Mouse (Mus musculus): ENCODE data around the gene Psd4. TPM values are rescaled to one million over a fixed set of nuclear protein-coding genes. Genes with fewer than 3 reads are reported as not detected.

Psd4 gene
- polyA plus RNA-seq, 2 experiments, result 3.8 to 4.5 TPM

GRCm38 (mm10) chr2:24416668-24417067, 49.3 kb downstream of the Psd4 start:
- Histone ChIP-seq H3K9ac (ENCODE audit: low read depth, low read length, severe bottlenecking) (0 out of 2 replicates have a peak overlapping the region, but pooled peaks have one; percentile 28), H3K27me3 (ENCODE audit: control insufficient read depth, insufficient read depth, low read length) (no peaks in the 10 kb centered on the region), H3K36me3 (ENCODE audit: control insufficient read depth, insufficient read depth, low read length) (no peaks in the 10 kb centered on the region), H3K27ac (replicated peaks; ENCODE audit: low read depth, low read length) (no peak overlapping the region), H3K9me3 (ENCODE audit: control insufficient read depth, low read length) (no peaks in the 10 kb centered on the region), H3K4me2 (replicated peaks; ENCODE audit: low read depth, low read length, severe bottlenecking) (no peak overlapping the region), H3K4me1 (ENCODE audit: control insufficient read depth, insufficient read depth, low read length) (peaks cover 7% of the 10 kb centered on the region; the same call in 1 of the 2 replicates), H3K4me3 (replicated peaks; ENCODE audit: low read length) (no peak overlapping the region)
- 5% methylated on average over 7 of the region's 9 CpGs for WGBS
- DNase-seq (ENCODE audit: low spot score) (no peak), ATAC-seq (ENCODE audit: low FRiP score, low read depth) (no peak)
- TF ChIP-seq POLR2A (IDR thresholded peaks at IDR 0.05; ENCODE audit: borderline replicate concordance, extremely low read depth, insufficient read depth, insufficient read length), result no peak

- TF ChIP-seq POLR2A (IDR thresholded peaks at IDR 0.05; ENCODE audit: borderline replicate concordance, extremely low read depth, insufficient read depth, insufficient read length), result no peak
- WGBS, result 7% methylated on average over 2 of the region's 2 CpGs
- Histone ChIP-seq H3K4me2 (replicated peaks; ENCODE audit: low read depth, low read length, severe bottlenecking) (no peak overlapping the region), H3K36me3 (ENCODE audit: control insufficient read depth, insufficient read depth, low read length) (no peaks in the 10 kb centered on the region), H3K9ac (ENCODE audit: low read depth, low read length, severe bottlenecking) (no peak overlapping the region), H3K9me3 (ENCODE audit: control insufficient read depth, low read length) (no peaks in the 10 kb centered on the region), H3K4me3 (replicated peaks; ENCODE audit: low read length) (no peak overlapping the region), H3K4me1 (ENCODE audit: control insufficient read depth, insufficient read depth, low read length) (peaks cover 7% of the 10 kb centered on the region; the same call in 1 of the 2 replicates), H3K27me3 (ENCODE audit: control insufficient read depth, insufficient read depth, low read length) (no peaks in the 10 kb centered on the region), H3K27ac (replicated peaks; ENCODE audit: low read depth, low read length) (no peak overlapping the region)
- ATAC-seq (ENCODE audit: low FRiP score, low read depth) (no peak), DNase-seq (ENCODE audit: low spot score) (no peak)
Measured at GRCm38 (mm10) chr2:24417106-24417505, 49.7 kb downstream of the Psd4 start.

GRCm38 (mm10) chr2:24417564-24417963, 50.2 kb downstream of the Psd4 start:
- H3K4me1 ChIP-seq (ENCODE audit: control insufficient read depth, insufficient read depth, low read length), result peaks cover 7% of the 10 kb centered on the region; the same call in 1 of the 2 replicates
- no peak overlapping the region for H3K4me2 ChIP-seq (replicated peaks; ENCODE audit: low read depth, low read length, severe bottlenecking)
- no peaks in the 10 kb centered on the region for H3K36me3 ChIP-seq (ENCODE audit: control insufficient read depth, insufficient read depth, low read length)
- 84% methylated on average over 4 of the region's 4 CpGs for WGBS
- no peak overlapping the region for H3K4me3 ChIP-seq (replicated peaks; ENCODE audit: low read length)
- no peak for DNase-seq (ENCODE audit: low spot score)
- no peak for TF ChIP-seq POLR2A (IDR thresholded peaks at IDR 0.05; ENCODE audit: borderline replicate concordance, extremely low read depth, insufficient read depth, insufficient read length)
- no peak for ATAC-seq (ENCODE audit: low FRiP score, low read depth)
- no peak overlapping the region for H3K9ac ChIP-seq (ENCODE audit: low read depth, low read length, severe bottlenecking)
- no peak overlapping the region for H3K27ac ChIP-seq (replicated peaks; ENCODE audit: low read depth, low read length)
- no peaks in the 10 kb centered on the region for H3K27me3 ChIP-seq (ENCODE audit: control insufficient read depth, insufficient read depth, low read length)
- no peaks in the 10 kb centered on the region for H3K9me3 ChIP-seq (ENCODE audit: control insufficient read depth, low read length)

GRCm38 (mm10) chr2:24421211-24421863, 54.0 kb downstream of the Psd4 start:
- 88% methylated on average over 6 of the region's 6 CpGs for WGBS
- Histone ChIP-seq H3K4me1 (ENCODE audit: control insufficient read depth, insufficient read depth, low read length) (peaks cover 6% of the 10 kb centered on the region; the same call in 1 of the 2 replicates), H3K9me3 (ENCODE audit: control insufficient read depth, low read length) (no peaks in the 10 kb centered on the region), H3K4me3 (replicated peaks; ENCODE audit: low read length) (no peak overlapping the region), H3K36me3 (ENCODE audit: control insufficient read depth, insufficient read depth, low read length) (no peaks in the 10 kb centered on the region), H3K4me2 (replicated peaks; ENCODE audit: low read depth, low read length, severe bottlenecking) (no peak overlapping the region), H3K27ac (replicated peaks; ENCODE audit: low read depth, low read length) (no peak overlapping the region), H3K27me3 (ENCODE audit: control insufficient read depth, insufficient read depth, low read length) (no peaks in the 10 kb centered on the region), H3K9ac (ENCODE audit: low read depth, low read length, severe bottlenecking) (no peak overlapping the region)
- ATAC-seq (ENCODE audit: low FRiP score, low read depth) (no peak), DNase-seq (ENCODE audit: low spot score) (no peak)
- no peak for TF ChIP-seq POLR2A (IDR thresholded peaks at IDR 0.05; ENCODE audit: borderline replicate concordance, extremely low read depth, insufficient read depth, insufficient read length)

GRCm38 (mm10) chr2:24422815-24423214, 55.4 kb downstream of the Psd4 start:
- H3K4me1 ChIP-seq (ENCODE audit: control insufficient read depth, insufficient read depth, low read length), result no peaks in the 10 kb centered on the region
- no peaks in the 10 kb centered on the region for H3K27me3 ChIP-seq (ENCODE audit: control insufficient read depth, insufficient read depth, low read length)
- no peak overlapping the region for H3K4me2 ChIP-seq (replicated peaks; ENCODE audit: low read depth, low read length, severe bottlenecking)
- ATAC-seq (ENCODE audit: low FRiP score, low read depth) (no peak), DNase-seq (ENCODE audit: low spot score) (no peak)
- 57% methylated on average over 3 of the region's 3 CpGs for WGBS
- no peaks in the 10 kb centered on the region for H3K36me3 ChIP-seq (ENCODE audit: control insufficient read depth, insufficient read depth, low read length)
- no peak overlapping the region for H3K27ac ChIP-seq (replicated peaks; ENCODE audit: low read depth, low read length)
- H3K9me3 ChIP-seq (ENCODE audit: control insufficient read depth, low read length), result no peaks in the 10 kb centered on the region
- H3K9ac ChIP-seq (ENCODE audit: low read depth, low read length, severe bottlenecking), result no peak overlapping the region
- H3K4me3 ChIP-seq (replicated peaks; ENCODE audit: low read length), result no peak overlapping the region
- TF ChIP-seq POLR2A (IDR thresholded peaks at IDR 0.05; ENCODE audit: borderline replicate concordance, extremely low read depth, insufficient read depth, insufficient read length), result no peak

Data from limb, embryonic 14.5 days (tissue).